Mouse (Mus musculus): Measurements from ENCODE around the gene Tesc.
A peak's percentile ranks its signal among the peaks of the same experiment; 100 is the strongest.

Tesc gene

GRCm38 (mm10) chr5:118084171-118084727 lies 56.7 kb downstream of the Tesc start:
- Histone ChIP-seq H3K27me3 (ENCODE audit: control insufficient read depth, insufficient read depth, low read length, poor library complexity, severe bottlenecking) (no peaks in the 10 kb centered on the region), H3K36me3 (ENCODE audit: control insufficient read depth, insufficient read depth, low read length, poor library complexity, severe bottlenecking) (no peaks in the 10 kb centered on the region)
- no peak for DNase-seq (ENCODE audit: low read depth, low spot score)

DNA sequence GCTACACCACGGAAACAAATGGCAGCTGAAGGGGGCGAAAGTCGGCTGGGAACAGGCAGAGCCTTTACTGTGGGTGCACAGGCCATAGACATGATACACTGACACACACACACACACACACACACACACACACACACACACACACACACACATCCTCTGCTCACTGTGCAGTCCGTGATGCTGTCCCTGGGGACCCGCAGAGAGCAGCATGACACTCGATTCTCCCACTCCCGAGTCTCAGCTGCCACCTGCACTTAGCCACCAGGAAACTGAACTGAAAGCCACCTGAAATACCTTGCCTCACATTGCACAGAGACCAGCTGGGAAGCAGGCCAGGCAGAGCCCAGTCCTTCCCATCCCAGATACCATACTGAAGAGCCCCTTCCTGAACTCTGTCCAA lies 57.8 kb downstream of the Tesc start:
- no peaks in the 10 kb centered on the region for H3K36me3 ChIP-seq (ENCODE audit: control insufficient read depth, insufficient read depth, low read length, poor library complexity, severe bottlenecking)
- H3K27me3 ChIP-seq (ENCODE audit: control insufficient read depth, insufficient read depth, low read length, poor library complexity, severe bottlenecking): no peaks in the 10 kb centered on the region
- peak; percentile 67 for DNase-seq (ENCODE audit: low read depth, low spot score)

- no peak for DNase-seq (ENCODE audit: low read depth, low spot score)
- no peaks in the 10 kb centered on the region for H3K27me3 ChIP-seq (ENCODE audit: control insufficient read depth, insufficient read depth, low read length, poor library complexity, severe bottlenecking)
- H3K36me3 ChIP-seq (ENCODE audit: control insufficient read depth, insufficient read depth, low read length, poor library complexity, severe bottlenecking): no peaks in the 10 kb centered on the region
These were observed 59.4 kb downstream of the Tesc start for GRCm38 (mm10) chr5:118086956-118087355.

DNA sequence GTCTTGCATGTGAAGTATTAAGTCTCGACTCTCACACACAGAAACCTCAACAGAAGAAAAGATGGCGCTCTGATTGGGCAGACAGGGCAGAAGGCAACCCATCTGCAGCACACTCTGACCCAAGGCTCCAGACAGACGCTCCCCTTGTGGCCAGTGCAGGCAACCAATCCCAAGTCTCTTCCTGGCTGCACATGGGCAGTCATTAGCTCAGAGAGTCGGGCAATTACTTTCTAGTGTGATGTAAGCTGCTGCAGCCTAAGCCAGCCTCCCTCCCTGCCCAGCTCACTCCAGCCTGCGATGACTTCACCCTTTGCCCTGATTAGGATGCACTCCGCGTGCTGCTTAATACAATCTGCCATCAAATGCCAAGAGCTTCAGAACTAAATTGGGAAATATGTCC lies 61.6 kb downstream of the Tesc start:
- no peaks in the 10 kb centered on the region for H3K36me3 ChIP-seq (ENCODE audit: control insufficient read depth, insufficient read depth, low read length, poor library complexity, severe bottlenecking)
- no peak for DNase-seq (ENCODE audit: low read depth, low spot score)
- H3K27me3 ChIP-seq (ENCODE audit: control insufficient read depth, insufficient read depth, low read length, poor library complexity, severe bottlenecking): no peaks in the 10 kb centered on the region

- H3K36me3 ChIP-seq (ENCODE audit: control insufficient read depth, insufficient read depth, low read length, poor library complexity, severe bottlenecking): no peaks in the 10 kb centered on the region
- no peaks in the 10 kb centered on the region for H3K27me3 ChIP-seq (ENCODE audit: control insufficient read depth, insufficient read depth, low read length, poor library complexity, severe bottlenecking)
- DNase-seq (ENCODE audit: low read depth, low spot score): no peak
These were observed 62.6 kb downstream of the Tesc start for GRCm38 (mm10) chr5:118090101-118090500.

DNA sequence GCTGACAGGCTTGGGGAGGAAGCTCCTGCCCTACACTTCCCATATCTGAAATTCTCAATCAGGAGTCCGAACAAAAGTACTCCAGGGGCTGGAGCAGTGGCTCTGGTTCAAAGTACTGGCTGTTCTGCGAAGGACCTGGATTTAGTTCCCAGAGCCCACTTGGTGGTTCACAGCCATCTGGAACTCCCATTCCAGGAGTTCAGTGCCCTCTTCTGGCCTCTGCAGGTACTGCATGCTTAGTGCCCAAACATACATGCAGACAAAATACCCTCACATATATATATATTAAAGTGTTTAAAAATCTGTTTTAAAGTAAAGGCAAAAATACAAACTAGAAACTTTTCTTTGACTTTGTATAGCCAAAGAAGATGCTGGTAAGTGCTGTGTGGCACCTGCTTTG lies 63.3 kb downstream of the Tesc start:
- no peaks in the 10 kb centered on the region for H3K36me3 ChIP-seq (ENCODE audit: control insufficient read depth, insufficient read depth, low read length, poor library complexity, severe bottlenecking)
- H3K27me3 ChIP-seq (ENCODE audit: control insufficient read depth, insufficient read depth, low read length, poor library complexity, severe bottlenecking): no peaks in the 10 kb centered on the region
- peak; percentile 46 for DNase-seq (ENCODE audit: low read depth, low spot score)

- Histone ChIP-seq H3K27me3 (ENCODE audit: control insufficient read depth, insufficient read depth, low read length, poor library complexity, severe bottlenecking) (no peaks in the 10 kb centered on the region), H3K36me3 (ENCODE audit: control insufficient read depth, insufficient read depth, low read length, poor library complexity, severe bottlenecking) (no peaks in the 10 kb centered on the region)
- DNase-seq (ENCODE audit: low read depth, low spot score): no peak
These were observed 65.9 kb downstream of the Tesc start for GRCm38 (mm10) chr5:118093321-118094035.

DNA sequence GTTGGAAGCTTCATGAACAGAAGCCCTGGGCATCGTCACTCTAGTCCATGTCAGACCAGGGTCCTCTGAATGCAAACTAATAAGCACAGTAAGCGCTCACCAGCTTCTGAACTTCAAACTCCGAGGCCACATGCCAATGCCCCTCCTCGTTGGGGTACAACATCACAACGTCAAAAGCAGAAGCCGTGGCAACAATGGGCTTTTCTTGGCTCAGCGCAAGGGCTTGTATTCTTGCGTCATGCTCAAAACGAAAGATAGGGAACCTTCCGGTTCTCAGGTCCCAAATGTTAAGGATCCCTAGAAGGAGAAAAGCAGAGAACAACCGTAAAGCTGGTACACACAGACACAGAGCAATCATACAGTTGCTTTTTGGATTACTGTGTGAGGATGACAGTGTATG lies 67.9 kb downstream of the Tesc start:
- no peak for DNase-seq (ENCODE audit: low read depth, low spot score)
- no peaks in the 10 kb centered on the region for H3K27me3 ChIP-seq (ENCODE audit: control insufficient read depth, insufficient read depth, low read length, poor library complexity, severe bottlenecking)
- H3K36me3 ChIP-seq (ENCODE audit: control insufficient read depth, insufficient read depth, low read length, poor library complexity, severe bottlenecking): no peaks in the 10 kb centered on the region

DNA sequence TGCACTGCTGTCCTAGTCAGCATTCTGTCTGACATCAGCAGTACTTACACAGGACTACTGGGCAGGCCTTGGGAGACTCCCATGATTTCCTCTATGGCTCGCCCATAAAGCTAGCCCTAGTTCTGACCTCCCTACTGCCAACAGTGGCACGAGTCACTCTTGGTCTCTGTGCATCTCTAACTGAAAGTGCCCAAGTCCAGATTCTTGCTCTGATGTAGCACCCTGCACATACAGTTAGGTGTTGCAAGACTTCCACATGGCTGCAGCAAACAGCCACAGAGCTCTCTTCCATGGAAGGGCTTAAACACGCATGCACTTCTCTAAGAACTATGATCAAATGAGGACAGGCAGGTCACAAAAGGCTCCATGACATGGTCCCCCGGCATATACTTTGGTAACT lies 68.3 kb downstream of the Tesc start:
- no peaks in the 10 kb centered on the region for H3K36me3 ChIP-seq (ENCODE audit: control insufficient read depth, insufficient read depth, low read length, poor library complexity, severe bottlenecking)
- no peaks in the 10 kb centered on the region for H3K27me3 ChIP-seq (ENCODE audit: control insufficient read depth, insufficient read depth, low read length, poor library complexity, severe bottlenecking)
- DNase-seq (ENCODE audit: low read depth, low spot score): no peak

DNA sequence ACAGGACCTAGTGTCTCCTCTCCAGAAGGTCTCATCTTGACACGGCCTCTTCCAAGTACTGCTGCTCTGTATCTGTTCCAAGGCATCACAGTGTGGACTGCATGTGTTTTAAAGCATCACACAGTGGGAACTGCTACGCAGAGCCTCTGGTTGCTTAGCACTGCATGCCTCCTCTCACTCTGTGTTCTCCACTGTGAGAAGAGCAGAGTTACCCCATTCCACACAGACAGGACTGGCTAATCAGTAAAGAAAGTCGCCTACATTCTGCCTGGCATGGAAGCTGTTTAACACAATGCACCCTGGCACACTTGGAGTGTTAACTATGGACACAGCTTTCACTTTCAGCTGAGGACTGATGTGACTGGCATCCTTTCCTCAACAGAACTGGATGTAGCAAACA lies 68.8 kb downstream of the Tesc start:
- DNase-seq (ENCODE audit: low read depth, low spot score): no peak
- Histone ChIP-seq H3K36me3 (ENCODE audit: control insufficient read depth, insufficient read depth, low read length, poor library complexity, severe bottlenecking) (no peaks in the 10 kb centered on the region), H3K27me3 (ENCODE audit: control insufficient read depth, insufficient read depth, low read length, poor library complexity, severe bottlenecking) (no peaks in the 10 kb centered on the region)

DNA sequence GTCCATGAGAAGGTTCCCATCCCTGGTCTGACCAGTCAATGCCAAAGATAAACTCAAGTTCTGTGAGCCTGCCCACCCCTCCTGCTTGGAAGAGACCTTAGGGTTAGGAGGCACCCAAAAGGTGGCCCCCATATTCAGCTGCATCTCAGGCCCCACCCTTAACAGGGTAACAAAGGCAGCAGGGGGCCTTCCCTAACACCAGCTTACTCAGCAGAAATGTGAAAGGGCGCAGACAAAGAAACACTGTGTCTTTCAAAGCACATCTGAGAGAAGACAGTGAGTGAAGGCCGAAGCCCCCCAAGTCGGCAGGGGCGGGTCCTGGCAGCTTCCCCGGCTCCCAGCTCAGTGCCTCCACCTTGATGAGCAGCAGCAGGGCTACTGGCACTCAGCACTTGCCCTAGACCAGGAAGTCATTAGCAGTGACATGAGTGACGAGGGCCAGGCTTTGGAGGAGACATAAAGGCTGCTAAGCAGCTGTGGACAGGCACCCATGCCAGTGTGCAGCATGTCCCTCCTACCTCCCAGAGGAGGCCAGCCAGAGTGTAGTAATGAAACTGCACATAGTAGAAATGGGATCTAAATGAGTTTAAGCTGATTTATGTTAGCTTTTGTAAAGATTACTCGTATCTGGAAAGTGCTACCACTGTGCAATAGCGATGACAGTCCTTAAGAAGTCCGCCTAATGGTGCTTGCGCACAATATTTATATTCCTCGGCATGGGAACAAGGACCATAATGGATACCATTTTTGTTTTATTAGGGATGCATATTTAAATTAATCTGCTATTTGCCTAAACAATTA lies 71.7 kb downstream of the Tesc start:
- no peak for DNase-seq (ENCODE audit: low read depth, low spot score)
- Histone ChIP-seq H3K27me3 (ENCODE audit: control insufficient read depth, insufficient read depth, low read length, poor library complexity, severe bottlenecking) (no peaks in the 10 kb centered on the region), H3K36me3 (ENCODE audit: control insufficient read depth, insufficient read depth, low read length, poor library complexity, severe bottlenecking) (0 out of 2 replicates have a peak, but pooled peaks cover under 1% of the 10 kb centered on the region)

DNA sequence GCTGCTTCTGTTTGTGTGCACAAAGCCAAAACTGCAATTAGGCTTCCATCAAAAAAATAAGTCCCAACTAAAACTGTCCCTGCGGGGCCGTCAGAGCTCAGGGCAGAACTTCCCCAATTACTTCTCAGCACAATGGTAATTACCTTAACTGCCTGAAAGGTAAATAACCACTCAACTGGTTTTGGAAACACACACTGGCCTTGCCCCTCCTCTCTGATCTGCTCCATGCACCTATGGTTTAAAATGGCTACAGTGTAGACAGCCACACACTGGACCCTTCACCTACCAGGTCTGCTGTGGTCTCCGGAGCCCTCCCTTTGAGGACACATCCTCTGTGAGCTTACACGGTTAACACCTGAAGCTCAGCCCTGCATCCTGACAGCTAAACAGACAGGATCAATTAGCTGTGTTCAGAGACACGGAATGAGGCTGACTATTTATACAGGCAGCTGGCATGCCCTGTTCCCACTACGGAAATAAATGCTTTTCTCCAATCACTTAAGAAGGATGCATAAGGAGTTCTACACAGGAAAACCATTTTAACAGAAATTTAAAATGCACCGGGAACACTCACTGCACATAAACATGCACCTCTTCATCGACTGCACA lies 72.4 kb downstream of the Tesc start:
- no peak for DNase-seq (ENCODE audit: low read depth, low spot score)
- no peaks in the 10 kb centered on the region for H3K27me3 ChIP-seq (ENCODE audit: control insufficient read depth, insufficient read depth, low read length, poor library complexity, severe bottlenecking)
- H3K36me3 ChIP-seq (ENCODE audit: control insufficient read depth, insufficient read depth, low read length, poor library complexity, severe bottlenecking): peaks cover 1% of the 10 kb centered on the region; the same call in 1 of the 2 replicates

GRCm38 (mm10) chr5:118105536-118105935 lies 78.0 kb downstream of the Tesc start:
- H3K36me3 ChIP-seq (ENCODE audit: control insufficient read depth, insufficient read depth, low read length, poor library complexity, severe bottlenecking): peaks cover 1% of the 10 kb centered on the region; the same call in 1 of the 2 replicates
- no peaks in the 10 kb centered on the region for H3K27me3 ChIP-seq (ENCODE audit: control insufficient read depth, insufficient read depth, low read length, poor library complexity, severe bottlenecking)
- DNase-seq (ENCODE audit: low read depth, low spot score): no peak

GRCm38 (mm10) chr5:118106667-118107066 lies 79.1 kb downstream of the Tesc start:
- no peaks in the 10 kb centered on the region for H3K27me3 ChIP-seq (ENCODE audit: control insufficient read depth, insufficient read depth, low read length, poor library complexity, severe bottlenecking)
- DNase-seq (ENCODE audit: low read depth, low spot score): no peak
- H3K36me3 ChIP-seq (ENCODE audit: control insufficient read depth, insufficient read depth, low read length, poor library complexity, severe bottlenecking): peaks cover 1% of the 10 kb centered on the region; the same call in 1 of the 2 replicates

Measured in splenic B cell, adult 2 months (primary cell).